Mouse (Mus musculus) cerebellum, adult 2 months (tissue): ENCODE measurements at regions not wholly inside any gene's neighbourhood (a gene's known extent, or its start where the extent isn't known, plus 50 kb on each side); places are given as distances from the start of the nearest gene placed in this dataset.

Experiments used
- DNase-seq, 2 experiments: peaks; one replicate each; pipeline ENCODE4 v3.0.0; 2021
- H3K27ac ChIP-seq: fragments of 200-500 bp; 2 replicates; pipeline ENCODE4 v1.5.1; 2012; ENCODE audit warnings: low read length, control low read depth, inconsistent platforms; ENCODE audit not compliant: insufficient read depth
- H3K27me3 ChIP-seq: fragments of 200-500 bp; 2 replicates; pipeline ENCODE4 v1.6.1; 2012; ENCODE audit warnings: inconsistent platforms, mild to moderate bottlenecking, low read length, moderate library complexity; ENCODE audit not compliant: control insufficient read depth, insufficient read depth
- H3K4me1 ChIP-seq: fragments of 200-500 bp; 2 replicates; pipeline ENCODE4 v1.6.1; 2011; ENCODE audit warnings: low read length; ENCODE audit not compliant: control insufficient read depth, insufficient read depth
- H3K4me3 ChIP-seq: fragments of 200-500 bp; replicated peaks from 2 replicates; pipeline ENCODE3; 2011; ENCODE audit warnings: mild to moderate bottlenecking, low read depth, low read length, control low read depth; ENCODE audit not compliant: insufficient read depth
- CTCF ChIP-seq: fragments of 200-500 bp; IDR thresholded peaks from 2 replicates; pipeline ENCODE4 v1.5.1; 2011; ENCODE audit warnings: low read depth, mild to moderate bottlenecking, control low read depth, low read length, moderate library complexity, borderline replicate concordance; ENCODE audit not compliant: insufficient read depth
- POLR2A ChIP-seq: fragments of 200-500 bp; IDR thresholded peaks from 2 replicates; pipeline ENCODE4 v1.6.1; 2011; ENCODE audit warnings: low read length, control low read depth, borderline replicate concordance; ENCODE audit not compliant: insufficient read depth
- WGBS: fragments of 180-500 bp; shearing (Covaris S2); methylation state at CpG from one replicate; pipeline ENCODE4 v1.1.7; 2018; 5-methylcytosine and 5-hydroxymethylcytosine counted together

DNA sequence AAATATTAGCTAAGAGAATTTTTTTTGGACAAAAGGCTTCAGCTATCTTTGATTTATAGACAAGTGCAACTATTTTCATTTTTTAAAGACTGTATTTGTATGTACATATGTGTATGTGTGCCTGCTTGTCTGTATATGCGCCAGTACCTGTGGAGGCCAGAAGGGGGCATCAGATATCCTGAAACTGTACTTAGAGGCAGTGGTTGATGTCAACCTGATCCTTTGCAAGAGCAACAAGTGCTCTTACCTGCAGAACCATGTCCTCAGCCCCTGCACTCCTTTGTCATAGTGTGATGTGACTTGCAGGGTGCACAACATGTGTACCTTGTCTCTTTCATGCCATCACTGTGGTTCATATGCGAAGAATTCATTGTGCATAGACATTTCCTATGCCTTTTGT, 379.5 kb downstream of the Bckdhb start:
- WGBS: 98% methylated on average over 2 of the region's 2 CpGs
- no peak for TF ChIP-seq POLR2A
- no peak for TF ChIP-seq CTCF

DNA sequence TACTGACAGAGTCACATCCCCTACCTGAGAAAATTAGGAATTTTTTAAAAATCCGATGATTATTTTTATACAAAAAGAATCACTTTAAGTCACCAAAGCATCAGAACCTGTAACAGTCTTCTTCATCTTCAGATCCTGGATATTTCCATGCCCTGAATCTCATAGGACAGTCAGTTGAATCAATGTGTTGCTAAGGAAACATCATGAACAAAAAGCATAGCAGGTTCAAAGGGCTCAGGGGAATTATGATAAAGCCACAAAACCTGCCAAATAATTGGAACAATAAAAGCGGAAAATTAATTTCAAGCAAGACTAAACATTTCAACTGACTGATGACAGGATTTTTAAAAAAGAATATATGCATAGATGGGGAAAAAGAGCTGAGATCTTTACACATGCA, 393.9 kb downstream of the Bckdhb start:
- Histone ChIP-seq H3K27ac (no peak overlapping the region), H3K4me3 (no peak overlapping the region), H3K27me3 (no peaks in the 10 kb centered on the region), H3K4me1 (no peaks in the 10 kb centered on the region)
- 34% methylated on average over 2 of the region's 2 CpGs for WGBS
- TF ChIP-seq POLR2A (no peak), CTCF (no peak)
- DNase-seq: no peak

More for the DNA sequence above, 379.5 kb downstream of the Bckdhb start:
- Histone ChIP-seq H3K4me1 (no peaks in the 10 kb centered on the region), H3K27ac (no peak overlapping the region), H3K27me3 (no peaks in the 10 kb centered on the region), H3K4me3 (no peak overlapping the region)
- DNase-seq: no peak

DNA sequence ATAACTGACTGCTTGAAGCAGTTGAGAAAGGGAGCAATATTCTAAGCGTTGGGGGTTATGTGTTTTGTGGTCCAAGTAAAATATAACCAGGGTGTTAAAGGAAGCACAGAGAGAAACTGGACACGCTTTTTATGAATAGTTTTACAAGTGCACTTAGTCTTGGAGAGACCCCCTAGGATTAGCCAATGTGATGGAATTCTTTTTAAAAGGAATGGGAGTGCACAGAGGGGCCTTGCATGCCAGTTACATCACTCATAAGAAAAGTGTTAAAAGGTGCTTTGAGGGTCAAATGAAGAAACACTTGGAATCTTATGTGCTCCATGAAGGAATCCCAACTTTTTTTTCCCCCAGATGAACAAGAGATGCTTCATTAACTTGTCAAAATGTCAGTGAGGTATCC, 394.4 kb downstream of the Bckdhb start:
- DNase-seq: no peak
- H3K27ac ChIP-seq: no peak overlapping the region
- no peak for TF ChIP-seq CTCF
- TF ChIP-seq POLR2A: no peak
- no peaks in the 10 kb centered on the region for H3K4me1 ChIP-seq
- no peaks in the 10 kb centered on the region for H3K27me3 ChIP-seq
- no peak overlapping the region for H3K4me3 ChIP-seq
- WGBS: 43% methylated on average over 2 of the region's 2 CpGs

DNA sequence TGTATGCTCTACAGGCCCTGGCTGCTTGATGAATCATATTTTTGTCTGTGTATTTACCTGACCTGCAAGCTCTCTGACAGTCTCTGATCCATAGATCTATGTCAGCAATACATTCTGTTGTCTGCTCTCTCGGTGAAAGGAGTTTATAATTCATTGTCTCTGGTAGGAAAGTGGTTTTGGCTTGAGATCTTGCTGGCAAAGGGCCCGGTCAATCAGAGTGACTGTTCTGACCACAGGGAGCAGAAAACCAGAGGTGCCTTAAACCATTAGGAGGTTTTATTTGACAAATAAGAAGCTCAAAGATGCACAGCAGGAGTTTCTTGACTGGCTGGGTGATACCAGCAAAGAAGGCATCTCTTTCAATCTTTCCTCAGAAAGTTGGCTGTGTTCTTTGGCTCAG, 398.2 kb downstream of the Bckdhb start:
- 13% methylated on average over 2 of the region's 2 CpGs for WGBS
- TF ChIP-seq POLR2A (no peak), CTCF (no peak)
- no peaks in the 10 kb centered on the region for H3K4me1 ChIP-seq
- DNase-seq: no peak
- no peaks in the 10 kb centered on the region for H3K27me3 ChIP-seq
- no peak overlapping the region for H3K4me3 ChIP-seq
- H3K27ac ChIP-seq: no peak overlapping the region

DNA sequence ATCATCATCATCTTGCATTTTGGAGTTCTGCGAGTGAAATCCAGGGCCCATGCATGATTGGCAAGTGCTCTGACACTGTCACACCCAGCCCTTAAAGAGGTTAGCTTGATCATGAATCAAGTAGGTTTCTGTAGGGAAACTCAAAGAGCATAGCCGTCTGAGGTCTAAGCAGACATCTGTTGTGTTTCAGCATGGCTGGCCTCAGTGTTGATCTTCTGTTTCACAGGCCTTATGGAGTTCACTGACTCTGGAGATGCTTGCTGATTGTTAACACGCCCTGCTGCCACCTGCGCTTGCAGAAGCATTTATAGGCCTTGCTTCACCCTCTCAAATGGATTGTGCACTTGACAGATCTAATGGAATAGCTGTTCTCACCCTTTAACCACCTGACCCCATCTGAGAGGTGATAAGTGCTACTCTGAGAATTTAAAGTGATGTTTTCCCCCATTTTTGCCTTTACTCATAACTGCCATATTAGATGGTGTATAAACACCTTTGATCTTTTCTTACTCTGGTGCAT, 406.2 kb downstream of the Bckdhb start:
- DNase-seq: no peak
- WGBS: 55% methylated on average over 4 of the region's 4 CpGs
- TF ChIP-seq CTCF (no peak), POLR2A (no peak)
- Histone ChIP-seq H3K4me1 (no peaks in the 10 kb centered on the region), H3K27me3 (no peaks in the 10 kb centered on the region), H3K27ac (no peak overlapping the region), H3K4me3 (no peak overlapping the region)

DNA sequence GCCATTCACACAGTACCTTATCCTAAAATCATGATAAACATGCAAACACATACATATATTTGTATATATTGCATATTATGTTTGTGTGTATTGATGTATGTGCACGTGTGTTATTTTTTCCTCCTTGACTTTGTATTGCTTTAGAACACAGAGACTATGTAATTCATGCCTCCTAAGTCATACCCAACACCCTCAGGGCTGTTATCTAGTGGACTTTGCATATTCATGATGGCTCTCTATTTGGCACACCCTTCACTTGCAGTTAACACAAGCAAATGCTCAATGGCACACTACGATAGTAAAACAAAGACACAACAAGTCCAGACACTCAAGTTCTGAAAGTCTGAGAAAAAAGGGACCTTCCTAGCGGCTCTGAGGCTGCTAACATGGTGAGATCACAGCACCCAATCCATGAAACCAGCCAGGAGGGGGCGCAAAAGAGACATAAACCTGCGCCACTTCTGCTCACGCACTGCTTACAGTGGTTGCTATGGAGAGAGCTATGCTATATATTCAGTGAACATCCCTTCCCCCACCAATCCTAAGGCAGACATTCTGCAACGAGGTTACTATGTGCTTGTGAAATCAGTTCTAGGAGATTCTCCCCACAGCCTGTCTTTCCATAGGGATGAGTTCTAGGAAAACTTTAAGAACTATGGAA, 418.6 kb downstream of the Bckdhb start:
- 21% methylated on average over 7 of the region's 7 CpGs for WGBS

DNA sequence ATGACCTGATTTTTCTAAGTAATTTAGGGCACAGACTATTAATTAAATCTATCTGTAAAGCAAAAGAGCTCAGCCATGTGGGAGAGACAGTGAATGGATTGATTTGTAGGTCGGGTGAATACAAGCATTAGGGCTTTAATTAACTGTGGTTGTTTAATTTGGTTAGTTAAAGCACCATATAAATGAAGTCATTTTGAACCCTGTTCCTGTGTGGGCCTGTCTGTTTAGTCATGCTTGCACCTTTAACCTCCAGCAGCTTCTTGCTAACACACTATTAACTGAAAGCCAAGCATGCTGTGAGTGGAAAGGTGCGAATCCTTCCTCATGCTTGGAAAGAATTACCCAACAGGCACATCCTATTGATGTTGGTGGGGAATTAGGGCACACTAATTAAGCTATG, 425.3 kb downstream of the Bckdhb start:
- DNase-seq: no peak
- TF ChIP-seq CTCF (no peak), POLR2A (no peak)
- Histone ChIP-seq H3K27ac (no peak overlapping the region), H3K27me3 (no peaks in the 10 kb centered on the region), H3K4me3 (no peak overlapping the region), H3K4me1 (no peaks in the 10 kb centered on the region)
- 53% methylated on average over 2 of the region's 2 CpGs for WGBS

More for the DNA sequence above, 418.6 kb downstream of the Bckdhb start:
- peak; percentile 57 to 64 for DNase-seq
- Histone ChIP-seq H3K4me1 (no peaks in the 10 kb centered on the region), H3K4me3 (no peak overlapping the region), H3K27ac (no peak overlapping the region), H3K27me3 (no peaks in the 10 kb centered on the region)
- TF ChIP-seq CTCF (peak; percentile 62), POLR2A (no peak)

DNA sequence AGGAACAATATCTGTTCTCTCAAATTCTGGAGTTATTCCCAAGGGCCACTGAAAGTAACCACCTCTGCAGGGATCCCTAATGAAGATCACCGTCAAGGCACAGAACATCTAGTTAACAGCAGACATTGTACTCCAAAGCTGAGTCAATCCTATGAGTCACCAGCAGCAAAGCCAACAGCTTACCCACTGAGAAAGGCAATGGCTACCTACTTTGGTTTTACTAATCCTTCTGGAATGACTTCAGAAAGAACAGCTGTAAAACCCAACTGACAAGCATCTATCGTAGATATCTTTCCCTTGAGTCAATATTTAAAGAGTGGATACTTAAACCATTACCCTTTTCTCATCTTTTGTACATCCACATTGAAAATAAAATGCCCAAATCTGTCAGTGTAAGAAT, 429.5 kb downstream of the Bckdhb start:
- no peak for DNase-seq
- H3K27me3 ChIP-seq: no peaks in the 10 kb centered on the region
- TF ChIP-seq POLR2A: no peak
- TF ChIP-seq CTCF: no peak
- 71% methylated on average over 2 of the region's 2 CpGs for WGBS
- H3K4me1 ChIP-seq: no peaks in the 10 kb centered on the region
- H3K4me3 ChIP-seq: no peak overlapping the region
- no peak overlapping the region for H3K27ac ChIP-seq
